Mouse (Mus musculus) olfactory bulb, adult 2 months (tissue): ENCODE measurements around the gene Agr3.

Experiments
- CTCF ChIP-seq: fragments of 200-500 bp; IDR thresholded peaks from 2 replicates; pipeline ENCODE4 v1.5.1; 2012; ENCODE audit warnings: low read depth, mild to moderate bottlenecking, low read length, moderate library complexity; ENCODE audit not compliant: insufficient read depth
- POLR2A ChIP-seq: fragments of 200-500 bp; IDR thresholded peaks from 2 replicates; pipeline ENCODE4 v1.6.1; 2012; ENCODE audit warnings: mild to moderate bottlenecking, low read depth, low read length, moderate library complexity; ENCODE audit not compliant: insufficient read depth

- no peak for TF ChIP-seq CTCF
- no peak for TF ChIP-seq POLR2A
These were observed 9.6 kb upstream of the Agr3 start for GRCm38 (mm10) chr12:35915813-35916212.
